Mouse (Mus musculus) C2C12 (cell line): ENCODE results near the gene Pkmyt1.

Source experiments
- CTCF ChIP-seq: IDR thresholded peaks from one replicate; pipeline ENCODE4 v1.5.1; 2011; ENCODE audit not compliant: control insufficient read depth, insufficient read depth, insufficient read length
- FOSL1 ChIP-seq: IDR thresholded peaks from one replicate; pipeline ENCODE4 v1.8.0; 2011; ENCODE audit warnings: mild to moderate bottlenecking, low read length; ENCODE audit not compliant: poor library complexity, insufficient read depth, severe bottlenecking
- MYOD1 ChIP-seq: IDR thresholded peaks from one replicate; pipeline ENCODE4 v1.6.1; 2011; ENCODE audit warnings: low read depth; ENCODE audit not compliant: control insufficient read depth, insufficient read length
- MYOG ChIP-seq: IDR thresholded peaks from one replicate; pipeline ENCODE4 v1.6.1; 2011; ENCODE audit not compliant: control insufficient read depth, insufficient read length; ENCODE audit errors: extremely low read depth
- USF1 ChIP-seq: IDR thresholded peaks from one replicate; pipeline ENCODE4 v1.6.1; 2011; ENCODE audit warnings: low read depth, mild to moderate bottlenecking, control low read depth, moderate library complexity

DNA sequence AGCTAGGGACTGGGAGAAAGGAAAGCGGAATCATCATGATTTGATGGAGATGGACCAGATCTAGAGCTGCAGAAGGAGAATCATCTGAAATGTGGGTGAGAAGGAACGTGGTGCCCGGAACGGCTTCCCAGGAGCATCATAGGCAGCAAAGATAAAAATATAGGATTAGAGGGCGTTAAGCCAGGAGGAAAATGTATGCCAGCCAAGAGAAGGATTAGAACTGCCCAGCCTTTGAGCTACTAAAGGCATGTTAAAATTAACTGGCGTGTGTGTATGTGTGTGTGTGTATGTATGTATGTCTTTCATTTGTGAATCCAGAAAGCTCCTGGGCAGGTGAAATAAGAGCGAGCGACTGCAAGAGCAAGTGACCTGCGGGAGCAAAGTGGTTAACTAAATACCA, 22.8 kb upstream of the Pkmyt1 start:
- TF ChIP-seq CTCF (no peak), MYOG (no peak), USF1 (no peak), MYOD1 (no peak), FOSL1 (no peak)
